Mouse (Mus musculus): ENCODE results near the gene D930020B18Rik.

D930020B18Rik gene

DNA sequence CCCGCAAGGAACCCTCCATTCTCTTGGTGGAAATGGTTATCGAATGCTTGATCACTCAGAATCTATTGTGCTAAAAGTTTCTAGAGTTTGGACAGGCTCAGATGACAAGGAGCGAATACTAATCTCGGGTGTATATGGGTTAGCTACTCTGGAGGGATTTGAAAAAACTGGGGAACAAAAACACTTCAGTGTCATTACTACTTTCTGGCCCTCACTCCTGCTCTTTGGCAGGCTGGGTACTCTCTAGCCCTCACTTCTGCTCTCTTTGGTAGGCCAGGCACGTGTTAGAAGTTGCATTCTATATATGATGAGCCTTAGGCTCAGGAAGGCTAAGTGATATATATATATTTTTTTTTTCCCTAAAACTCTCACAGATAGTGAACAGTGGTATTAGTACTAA is 1.8 kb upstream of the D930020B18Rik start:
- no peak for DNase-seq (ENCODE audit: low read depth, low spot score)

GRCm38 (mm10) chr10:121640150-121640930 is 1.0 kb upstream of the D930020B18Rik start:
- no peak for DNase-seq (ENCODE audit: low read depth, low spot score)

- DNase-seq (ENCODE audit: low read depth, low spot score) = no peak
Observed at GRCm38 (mm10) chr10:121640944-121641271, 480 bp upstream of the D930020B18Rik start.

DNA sequence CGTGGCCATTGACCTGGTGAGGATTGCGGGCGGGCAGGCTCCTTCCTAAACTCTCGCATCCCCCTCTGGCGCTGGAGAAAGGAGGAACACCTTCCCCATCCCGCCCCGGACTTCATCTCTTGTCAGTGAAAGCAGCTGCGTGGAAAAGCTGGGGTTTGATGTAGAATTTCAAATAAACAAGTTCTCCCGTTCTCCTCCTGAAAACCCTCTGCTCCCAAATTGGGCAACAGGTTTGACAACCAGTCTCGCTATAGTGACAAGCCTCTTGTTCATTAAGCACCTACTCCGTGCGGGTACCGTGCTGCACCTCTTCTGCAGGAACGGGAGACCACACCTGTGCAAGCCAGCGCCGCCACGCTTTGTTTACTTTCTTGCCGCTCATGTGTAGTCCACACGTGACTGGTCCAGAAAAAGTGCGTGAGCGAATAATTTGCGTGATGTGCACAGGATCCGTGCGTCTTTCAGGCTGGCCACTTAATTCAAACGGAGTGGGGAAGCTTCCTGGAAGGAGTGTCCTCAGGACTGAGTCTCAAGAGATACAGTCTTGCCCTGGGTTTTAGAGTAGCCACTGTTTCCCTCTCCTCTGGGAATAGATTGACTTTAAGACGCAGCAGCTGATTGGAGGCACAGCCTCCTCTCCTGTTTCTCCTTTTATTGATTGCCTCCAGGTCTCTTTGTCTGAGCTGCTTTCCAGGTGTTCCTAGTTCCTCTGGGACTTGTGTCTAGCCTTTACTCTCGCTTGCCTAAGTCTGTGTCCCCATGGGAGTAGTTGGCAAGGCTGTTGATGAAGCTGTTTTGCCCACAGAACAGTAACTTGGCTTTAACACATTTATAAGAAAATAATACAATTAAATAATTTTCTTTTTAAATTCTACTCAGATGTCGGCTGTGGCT is 913 bp downstream of the D930020B18Rik start:
- no peak for DNase-seq (ENCODE audit: low read depth, low spot score)

GRCm38 (mm10) chr10:121646294-121646693 is 4.9 kb downstream of the D930020B18Rik start:
- no peak for DNase-seq (ENCODE audit: low read depth, low spot score)

- no peak for DNase-seq (ENCODE audit: low read depth, low spot score)
Observed at GRCm38 (mm10) chr10:121653079-121653478, 11.7 kb downstream of the D930020B18Rik start.

- no peak for DNase-seq (ENCODE audit: low read depth, low spot score)
Observed at GRCm38 (mm10) chr10:121655907-121656306, 14.5 kb downstream of the D930020B18Rik start.

DNA sequence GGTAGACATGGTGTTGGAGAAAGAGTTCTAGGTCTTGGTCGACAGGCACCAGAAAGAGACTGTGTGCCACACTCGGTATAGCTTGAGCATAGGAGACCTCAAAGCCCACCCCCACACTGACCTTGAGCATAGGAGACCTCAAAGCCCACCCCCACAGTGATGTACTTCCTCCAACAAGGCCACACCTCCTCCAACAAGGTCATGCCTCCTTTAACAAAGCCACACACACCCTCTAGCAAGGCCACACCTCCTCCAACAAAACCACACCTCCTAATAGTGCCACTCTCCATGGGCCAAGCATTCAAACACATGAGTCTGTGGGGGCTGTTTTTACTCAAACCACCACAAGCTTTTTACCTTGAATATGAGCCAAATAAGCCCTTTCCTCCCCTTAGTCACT is 21.3 kb downstream of the D930020B18Rik start:
- DNase-seq (ENCODE audit: low read depth, low spot score) = no peak

DNA sequence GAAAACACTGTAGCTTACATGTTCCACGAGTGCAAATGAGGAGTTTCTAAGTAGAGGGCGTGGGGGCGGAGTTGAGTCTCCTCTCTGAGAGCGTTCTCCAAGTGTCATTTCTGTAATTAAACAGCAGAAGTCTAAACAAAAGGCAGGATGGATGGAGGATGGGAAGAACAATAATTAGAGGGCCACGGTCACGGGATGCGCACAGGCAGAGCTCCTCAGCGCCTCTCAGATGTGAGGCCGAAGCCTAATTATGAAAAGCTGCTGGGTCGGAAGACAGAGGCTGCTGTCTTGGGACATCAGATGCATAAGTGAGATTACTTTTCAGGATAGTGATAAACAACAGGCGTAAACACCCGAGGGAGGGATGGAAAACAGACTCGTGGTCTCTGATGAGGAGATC is 22.2 kb downstream of the D930020B18Rik start:
- no peak for DNase-seq (ENCODE audit: low read depth, low spot score)

DNA sequence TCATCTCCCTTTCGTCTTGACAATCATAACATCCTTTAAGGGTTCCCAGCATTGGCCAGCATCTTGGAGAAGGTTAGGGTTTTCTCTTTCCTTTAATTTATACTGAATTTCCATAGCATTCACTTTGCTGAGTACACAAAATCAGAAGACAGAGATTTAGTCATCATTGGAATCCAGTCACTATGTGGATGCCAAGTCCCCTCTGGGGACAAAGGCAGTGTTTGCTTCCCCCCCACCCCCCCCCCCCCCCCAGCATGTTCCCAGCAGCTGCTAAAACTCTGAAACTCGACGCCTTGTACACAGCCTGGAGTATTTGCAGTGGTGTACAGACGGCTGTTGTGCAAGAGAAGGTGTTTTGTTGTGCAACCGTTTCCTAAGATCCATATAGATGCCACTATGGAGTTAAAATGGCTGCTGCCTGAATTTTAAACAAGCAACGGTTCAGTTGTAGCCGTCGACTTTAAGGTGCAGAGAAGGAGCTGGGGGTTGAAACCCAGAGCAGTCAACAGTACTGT is 24.3 kb downstream of the D930020B18Rik start:
- peak; percentile 6 for DNase-seq (ENCODE audit: low read depth, low spot score)

DNA sequence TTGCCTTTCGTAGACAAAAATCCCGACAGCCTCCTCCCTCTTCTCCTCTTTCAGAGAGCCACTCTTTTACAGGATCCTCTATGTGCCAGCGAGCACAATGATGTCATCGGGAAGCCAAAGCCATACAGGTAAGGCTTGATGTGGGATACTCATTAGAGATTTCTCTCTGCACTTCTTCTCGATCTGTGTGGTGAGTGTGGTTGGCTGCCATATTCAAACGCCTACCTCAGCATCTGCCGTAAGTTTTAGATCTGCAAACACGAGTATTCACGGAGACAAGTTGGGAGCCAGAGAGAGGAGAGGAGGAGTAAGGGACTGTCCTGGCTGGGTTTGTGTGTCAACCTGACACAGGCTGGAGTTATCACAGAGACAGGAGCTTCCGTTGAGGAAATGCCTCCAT is 27.7 kb downstream of the D930020B18Rik start:
- DNase-seq (ENCODE audit: low read depth, low spot score) = no peak

DNA sequence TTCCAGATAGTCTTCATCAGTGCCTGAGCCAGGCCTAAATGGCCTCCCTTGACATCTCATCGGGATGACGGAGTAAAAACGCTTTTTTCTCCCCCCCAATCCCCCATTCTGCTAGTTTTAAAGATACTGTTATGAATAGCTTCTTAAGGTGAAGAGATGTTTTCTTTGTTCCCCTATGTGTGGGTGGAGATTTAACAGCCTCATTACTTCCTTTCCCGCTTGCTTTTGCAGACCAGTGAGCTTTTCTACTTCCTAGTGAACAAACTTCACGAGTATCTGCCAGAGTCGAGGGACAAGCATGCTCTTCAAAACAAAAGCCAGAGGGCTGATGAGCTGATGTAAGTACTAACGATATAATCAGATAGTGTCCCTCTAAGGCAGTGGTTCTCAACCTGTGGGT is 35.6 kb downstream of the D930020B18Rik start:
- DNase-seq (ENCODE audit: low read depth, low spot score) = no peak

DNA sequence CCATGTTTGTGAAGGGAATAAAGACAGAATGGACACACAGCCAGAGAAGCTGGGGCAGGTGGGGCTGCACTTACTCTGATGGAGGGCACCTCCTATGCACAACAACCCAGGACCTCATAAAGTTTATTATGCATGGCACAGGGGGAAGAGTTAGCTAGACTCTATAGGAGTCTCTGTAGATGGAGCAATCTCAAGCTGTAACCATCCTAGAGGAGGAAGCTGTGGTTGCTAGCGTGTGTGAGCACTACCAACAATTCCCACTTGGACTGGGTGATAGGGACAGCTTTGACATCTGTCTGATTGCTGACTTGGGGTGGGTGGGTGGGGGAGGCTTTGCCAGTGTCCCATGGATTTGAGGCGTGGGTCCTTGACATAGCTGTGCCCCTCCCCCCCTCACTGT is 39.5 kb downstream of the D930020B18Rik start:
- DNase-seq (ENCODE audit: low read depth, low spot score) = no peak

DNA sequence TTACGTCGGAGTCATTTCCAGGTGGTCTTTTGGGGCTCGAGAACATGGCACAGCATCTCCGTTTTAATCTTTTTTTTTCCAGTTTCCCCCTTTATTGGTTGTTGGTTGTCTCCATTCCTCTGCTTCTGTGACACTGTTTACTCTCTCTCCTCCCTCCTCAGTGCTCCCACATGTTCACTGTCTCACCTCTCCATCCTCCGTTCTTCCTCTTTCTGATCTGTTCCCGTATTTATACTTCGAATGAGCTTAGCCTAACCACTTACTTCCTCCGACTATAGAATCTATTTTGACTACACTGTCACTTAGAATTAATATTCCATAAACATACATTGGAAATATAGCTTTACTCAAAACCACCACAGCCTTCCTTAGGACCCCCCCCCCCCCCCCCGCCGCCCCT is 41.2 kb downstream of the D930020B18Rik start:
- no peak for DNase-seq (ENCODE audit: low read depth, low spot score)

GRCm38 (mm10) chr10:121686153-121686660 is 44.8 kb downstream of the D930020B18Rik start:
- no peak for DNase-seq (ENCODE audit: low read depth, low spot score)

GRCm38 (mm10) chr10:121687511-121687910 is 46.1 kb downstream of the D930020B18Rik start:
- DNase-seq (ENCODE audit: low read depth, low spot score) = no peak

GRCm38 (mm10) chr10:121689591-121690314 is 48.4 kb downstream of the D930020B18Rik start:
- DNase-seq (ENCODE audit: low read depth, low spot score) = peak; percentile 75

DNA sequence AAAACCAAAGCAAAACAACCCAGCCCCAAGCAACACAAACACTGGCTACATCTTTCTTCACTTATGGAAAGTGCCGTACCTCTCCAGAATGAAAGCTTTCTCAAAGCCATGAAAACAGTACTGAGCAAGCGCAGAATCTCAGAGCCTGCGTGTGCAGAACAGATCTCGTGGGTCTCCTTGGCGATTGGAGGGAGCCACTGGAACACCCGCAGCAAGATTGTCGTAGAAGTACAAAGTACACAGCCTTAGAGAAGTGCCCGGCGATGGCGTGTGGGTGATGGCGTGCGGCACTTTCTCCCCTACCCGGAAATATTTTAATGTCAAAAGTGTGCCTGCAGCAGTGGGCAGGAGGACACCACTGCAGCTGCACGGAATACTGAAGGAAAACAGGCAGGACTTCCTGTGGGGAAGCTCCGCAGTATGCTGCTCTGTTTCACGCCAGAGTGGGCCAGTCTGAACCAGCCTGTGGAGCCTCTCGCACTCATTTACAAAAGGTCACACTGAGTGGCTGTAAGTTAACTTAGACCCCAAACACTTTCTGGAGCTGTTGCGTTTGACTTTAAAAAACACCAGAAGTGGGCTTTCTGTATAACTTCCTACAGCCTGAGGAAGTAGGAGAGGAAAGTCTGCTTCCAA is 51.7 kb downstream of the D930020B18Rik start:
- DNase-seq (ENCODE audit: low read depth, low spot score) = no peak

DNA sequence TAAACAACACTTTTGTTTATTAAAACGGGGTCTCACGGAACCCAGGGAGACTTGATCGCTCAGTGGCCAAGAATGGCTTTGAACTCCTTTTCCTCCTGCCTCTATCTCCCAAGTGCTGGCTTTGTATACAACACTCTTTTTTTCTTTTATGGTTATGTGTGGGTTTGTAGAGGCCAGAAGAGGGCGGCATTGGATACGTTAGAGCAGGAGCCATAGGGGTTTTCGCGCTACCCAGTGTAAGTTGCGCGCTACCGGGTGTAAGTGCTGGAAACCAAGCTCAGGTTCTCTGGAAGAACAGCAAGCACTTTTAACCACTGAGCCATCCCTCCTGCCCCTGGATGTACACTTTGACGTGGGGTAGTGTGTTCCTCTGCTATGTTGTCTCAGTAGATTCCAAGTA is 53.2 kb downstream of the D930020B18Rik start:
- DNase-seq (ENCODE audit: low read depth, low spot score) = no peak

- DNase-seq (ENCODE audit: low read depth, low spot score) = no peak
Observed at GRCm38 (mm10) chr10:121701296-121702248, 60.2 kb downstream of the D930020B18Rik start.

Data from skeletal muscle tissue, adult 2 months (tissue).